Mouse (Mus musculus): Measurements from ENCODE around the gene Cnp. TPM values are rescaled to one million over a fixed set of nuclear protein-coding genes. Genes with fewer than 3 reads are reported as not detected.

The Cnp gene
- total RNA-seq, 1 experiment from 2014 or later: 35.5 TPM

GRCm38 (mm10) chr11:100619982-100620381 is 45.3 kb downstream of the Cnp start, which contains the start of gene Dnajc7:
TSS of gene Dnajc7 (minus strand) at chr11:100620168.
- no peak for DNase-seq

- peak; percentile 98 for DNase-seq
Observed at GRCm38 (mm10) chr11:100622714-100623113, 48.0 kb downstream of the Cnp start.

GRCm38 (mm10) chr11:100623867-100624266 is 49.2 kb downstream of the Cnp start:
- peak; percentile 69 for DNase-seq

DNA sequence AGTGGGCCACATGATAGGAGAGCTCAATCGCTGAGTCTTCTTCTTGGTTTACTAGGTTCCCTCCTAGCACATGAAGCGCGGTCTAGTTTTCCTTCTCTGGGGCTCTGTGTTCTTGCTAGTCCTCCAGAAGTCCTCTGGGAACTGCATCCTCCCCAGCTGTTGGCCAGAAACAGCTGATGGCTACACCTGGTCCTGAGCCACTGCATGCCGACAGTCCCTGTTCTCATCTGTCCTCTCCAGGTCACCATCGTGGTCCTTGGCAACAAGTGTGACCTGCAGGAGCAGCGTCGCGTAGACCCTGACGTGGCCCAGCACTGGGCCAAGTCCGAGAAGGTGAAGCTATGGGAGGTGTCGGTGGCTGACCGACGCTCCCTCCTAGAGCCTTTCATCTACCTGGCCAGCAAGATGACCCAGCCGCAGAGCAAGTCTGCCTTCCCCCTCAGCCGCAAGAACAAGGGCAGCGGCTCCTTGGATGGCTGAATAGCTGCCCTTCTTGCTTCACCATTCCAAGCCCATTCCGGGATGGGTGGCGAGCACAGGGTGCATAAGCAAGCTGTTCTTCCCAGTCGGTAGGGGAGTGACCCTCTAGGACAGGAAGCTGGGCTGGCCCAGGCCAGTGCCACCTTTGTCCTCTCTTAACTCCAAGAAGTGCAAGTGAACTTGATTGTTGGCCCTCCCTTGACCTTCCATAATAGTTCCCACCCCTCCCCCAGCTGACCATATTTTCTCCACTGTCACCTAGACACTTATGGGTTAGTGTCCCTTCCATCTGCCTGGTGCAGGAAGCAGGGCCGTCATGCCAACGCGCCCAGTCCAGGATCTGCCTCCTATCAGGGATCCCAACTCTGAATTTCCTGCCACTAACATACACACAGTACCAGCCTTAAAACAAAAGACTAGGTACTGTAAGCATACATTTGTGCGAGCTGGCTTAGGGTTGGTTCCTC is 51.3 kb downstream of the Cnp start:
- DNase-seq: no peak

DNA sequence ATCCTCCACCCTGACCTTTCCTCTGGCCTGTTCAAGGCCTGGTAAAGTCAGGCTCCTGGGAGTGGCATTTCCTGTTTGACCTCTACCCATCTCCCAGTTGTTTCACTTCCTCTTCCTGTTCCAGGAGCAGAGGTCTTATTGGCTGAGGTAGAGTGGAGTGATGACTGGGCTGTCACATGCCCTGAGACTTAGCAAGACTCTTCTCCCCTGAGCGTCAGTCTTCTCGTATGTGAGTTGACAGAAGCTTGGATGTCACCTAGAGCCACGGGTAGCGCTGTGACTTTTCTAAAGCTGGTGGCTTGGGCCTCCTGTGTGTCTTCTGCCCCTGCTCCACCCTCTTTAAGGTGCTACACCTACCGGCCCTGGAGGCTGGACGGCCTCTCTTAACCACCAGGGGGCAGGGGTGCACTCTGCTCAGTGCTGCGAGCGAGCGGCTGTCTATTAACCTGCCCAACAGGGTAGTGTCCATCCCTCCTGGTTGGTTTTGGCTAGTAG is 52.0 kb downstream of the Cnp start:
- DNase-seq: peak; percentile 91

DNA sequence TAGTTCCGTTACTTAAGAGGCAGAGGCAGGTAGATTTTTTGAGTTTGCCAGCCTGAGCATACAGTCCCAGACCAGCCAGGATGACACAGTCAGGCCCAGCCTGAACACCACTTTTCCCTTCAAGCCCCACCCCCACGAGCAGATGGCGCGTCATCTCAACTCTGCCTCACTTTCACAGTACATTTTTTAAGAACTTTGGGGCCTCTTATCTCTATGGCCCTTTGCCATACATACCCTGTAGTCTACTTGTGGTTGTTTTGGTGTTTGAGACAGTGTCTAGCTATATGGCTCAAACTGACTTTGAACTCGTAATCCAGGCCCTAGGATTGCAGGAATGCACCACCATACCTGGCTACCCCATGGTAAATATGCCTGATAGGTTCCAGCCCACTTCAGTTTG is 53.4 kb downstream of the Cnp start:
- DNase-seq: no peak

- DNase-seq: peak; percentile 16
Observed at GRCm38 (mm10) chr11:100628862-100629352, 54.2 kb downstream of the Cnp start.

- DNase-seq: no peak
Observed at GRCm38 (mm10) chr11:100634530-100634929, 59.8 kb downstream of the Cnp start.

DNA sequence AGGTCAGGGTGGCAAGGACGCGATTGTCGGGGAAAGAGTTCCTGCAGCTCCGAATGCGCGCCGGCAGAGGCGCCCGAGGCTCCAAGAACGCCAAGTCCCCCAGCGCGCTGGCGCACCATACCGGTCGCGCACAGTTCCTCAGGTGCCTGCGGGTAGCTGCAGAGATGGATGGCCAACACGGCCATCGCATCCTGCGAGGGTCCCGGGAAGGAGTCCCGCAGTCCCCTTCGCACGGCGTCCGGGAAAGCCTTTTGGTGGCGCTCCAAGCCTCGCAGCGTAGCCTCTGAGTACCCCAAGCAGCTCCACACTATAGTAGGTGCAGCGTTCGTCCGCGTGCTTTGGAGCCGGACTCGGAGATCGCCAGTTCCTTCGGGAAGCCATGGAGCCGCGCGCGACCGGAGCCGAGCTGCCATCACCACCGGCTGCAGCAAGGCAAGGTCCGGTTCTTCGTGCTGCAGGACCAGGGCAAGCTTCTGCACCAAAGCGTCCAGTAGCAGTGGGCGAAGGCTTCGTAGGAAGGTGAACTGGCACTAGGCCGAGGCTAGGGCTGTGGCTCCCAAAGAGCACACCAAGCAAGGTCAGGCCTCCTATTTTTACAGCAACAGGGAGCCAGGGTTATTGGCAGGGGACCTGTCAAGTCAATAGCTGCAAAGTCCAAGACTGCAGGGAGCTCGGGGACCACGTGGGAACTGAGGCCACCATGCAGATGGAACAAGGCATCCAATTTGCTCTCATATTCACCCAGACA is 65.6 kb downstream of the Cnp start:
- DNase-seq: peak; percentile 69

Other genes with a start within 250 kb of the Cnp start
- gene Gast, start 240.5 kb upstream of the Cnp start, total RNA-seq (2021): not detected in 2 replicates
- 50.1 and 54.0 TPM in 2 replicates for gene Hap1, start 218.8 kb upstream of the Cnp start, total RNA-seq (2021)
- gene Jup, start 177.1 kb upstream of the Cnp start, total RNA-seq (2021): 101 and 102 TPM in 2 replicates
- gene P3h4, start 160.1 kb upstream of the Cnp start, total RNA-seq (2021): 25.8 and 26.7 TPM in 2 replicates
- gene Fkbp10, start 159.2 kb upstream of the Cnp start, total RNA-seq (2021): 33.8 and 38.9 TPM in 2 replicates
- gene Nt5c3b, start 133.1 kb upstream of the Cnp start, total RNA-seq (2021): 51.5 and 57.5 TPM in 2 replicates
- gene Klhl10, start 133.0 kb upstream of the Cnp start, total RNA-seq (2021): 0.94 and 1.5 TPM in 2 replicates
- gene Klhl11, start 102.2 kb upstream of the Cnp start, total RNA-seq (2021): 42.9 and 44.2 TPM in 2 replicates
- 805 and 809 TPM in 2 replicates for gene Acly, start 46.9 kb upstream of the Cnp start, total RNA-seq (2021)
- gene Ttc25, start 29.3 kb upstream of the Cnp start, total RNA-seq (2021): 1.3 TPM in 2 replicates
- 41.1 and 44.4 TPM in 2 replicates for gene Nkiras2, start 44.3 kb downstream of the Cnp start, total RNA-seq (2021)
- 217 and 264 TPM in 2 replicates for gene Dnajc7, start 45.3 kb downstream of the Cnp start, total RNA-seq (2021)
- gene Zfp385c, start 117.6 kb downstream of the Cnp start, total RNA-seq (2021): 0.19 TPM in 1 of 2 replicates, not detected in the other
- gene Dhx58, start 129.4 kb downstream of the Cnp start, total RNA-seq (2021): 15.8 and 16.2 TPM in 2 replicates
- 39.9 and 44.6 TPM in 2 replicates for gene Kat2a, start 137.6 kb downstream of the Cnp start, total RNA-seq (2021)
- not detected in 2 replicates for gene Hspb9, start 138.9 kb downstream of the Cnp start, total RNA-seq (2021)
- 170 and 175 TPM in 2 replicates for gene Rab5c, start 163.3 kb downstream of the Cnp start, total RNA-seq (2021)
- 0.11 and 0.15 TPM in 2 replicates for gene Kcnh4, start 185.0 kb downstream of the Cnp start, total RNA-seq (2021)
- gene Hcrt, start 188.0 kb downstream of the Cnp start, total RNA-seq (2021): not detected in 2 replicates
- 19.7 and 19.9 TPM in 2 replicates for gene Ghdc, start 196.1 kb downstream of the Cnp start, total RNA-seq (2021)

All from adrenal gland, postnatal 14 days (tissue).